In the genomic region with DNA sequence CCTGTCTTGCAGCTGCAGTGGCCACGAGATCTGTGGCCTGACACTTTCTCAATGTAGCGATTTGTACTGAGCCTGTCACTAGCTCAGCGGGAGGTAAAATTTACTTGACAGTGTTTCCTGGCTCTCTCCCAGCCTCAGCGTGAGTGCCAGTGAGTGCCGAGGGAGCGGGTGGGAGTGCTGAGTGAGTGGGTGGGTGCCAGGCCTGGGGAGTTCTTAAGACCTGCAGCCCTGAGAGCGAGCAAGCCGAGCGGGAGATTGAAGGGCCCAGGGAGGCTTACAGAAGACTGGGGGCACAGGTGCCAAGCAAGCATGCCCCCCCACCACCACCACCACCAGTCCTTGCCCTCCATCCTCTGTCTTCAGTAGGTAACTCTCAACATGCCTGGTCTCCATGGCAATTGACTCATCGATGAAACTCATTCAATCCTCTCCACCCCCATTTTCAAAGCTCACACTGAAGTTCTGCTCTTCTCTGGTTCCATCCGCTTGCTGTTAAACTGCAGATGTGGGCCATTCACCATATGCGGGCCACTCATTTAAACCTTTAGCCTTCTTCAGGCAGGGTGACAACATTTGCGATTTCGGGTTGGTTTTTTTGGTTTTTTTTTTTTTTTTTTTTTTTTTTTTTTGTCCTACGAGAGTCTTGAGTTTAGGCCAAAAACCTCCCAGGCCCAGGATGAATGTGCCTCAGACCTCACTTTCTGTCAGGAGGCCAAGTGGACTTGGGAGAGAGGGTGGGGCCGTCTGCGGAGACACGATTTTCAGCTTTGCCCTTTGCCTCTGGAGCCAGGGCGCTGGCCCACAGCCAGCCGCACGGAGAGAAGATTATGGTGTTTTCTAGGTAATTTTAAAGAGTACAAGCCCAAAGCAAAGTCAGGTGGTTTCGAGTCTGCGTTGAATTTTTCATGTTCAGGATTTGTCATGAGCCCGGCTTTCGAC, we compare ENCODE assay signal across 8 mouse cellular contexts.
DNase-seq lines count a peak whose midpoint lies in the region; ATAC-seq and TF ChIP-seq lines count a peak whose summit lies in the region.

No protein-coding gene starts in this region.

- DNase-seq in forebrain, embryonic 11.5 days (ENCODE audit: low spot score): no peak
- DNase-seq in embryonic facial prominence, embryonic 14.5 days (ENCODE audit: low spot score): peak; percentile 89
- peak; percentile 88 to 92 for DNase-seq in kidney, postnatal 25 days
- peak; percentile 81 for DNase-seq in lung, embryonic 14.5 days
- peak; percentile 61 for DNase-seq in right cerebral cortex, postnatal 25 days
- no peak for DNase-seq in thymus, adult 2 months

- no peaks in the 10 kb centered on the region for H3K9me3 ChIP-seq in forebrain, embryonic 13.5 days (replicated peaks)
- no peaks in the 10 kb centered on the region for H3K9me3 ChIP-seq in forebrain, embryonic 11.5 days (ENCODE audit: control insufficient read depth, low read length)
- no peaks in the 10 kb centered on the region for H3K9me3 ChIP-seq in embryonic facial prominence, embryonic 14.5 days (ENCODE audit: control insufficient read depth, low read length)
- no peaks in the 10 kb centered on the region for H3K9me3 ChIP-seq in heart, embryonic 16.5 days (replicated peaks; ENCODE audit: control insufficient read depth, low read length)
- H3K9me3 ChIP-seq in lung, embryonic 14.5 days (ENCODE audit: low read depth, low read length): no peaks in the 10 kb centered on the region

- no peaks in the 10 kb centered on the region for H3K36me3 ChIP-seq in forebrain, embryonic 13.5 days (ENCODE audit: poor library complexity, severe bottlenecking)
- H3K36me3 ChIP-seq in forebrain, embryonic 11.5 days (ENCODE audit: control insufficient read depth, insufficient read depth, low read length): no peaks in the 10 kb centered on the region
- no peaks in the 10 kb centered on the region for H3K36me3 ChIP-seq in embryonic facial prominence, embryonic 14.5 days (ENCODE audit: control insufficient read depth, insufficient read depth, low read length)
- no peaks in the 10 kb centered on the region for H3K36me3 ChIP-seq in heart, embryonic 16.5 days (ENCODE audit: control insufficient read depth, insufficient read depth)
- H3K36me3 ChIP-seq in lung, embryonic 14.5 days (ENCODE audit: insufficient read depth): no peaks in the 10 kb centered on the region
- no peaks in the 10 kb centered on the region for H3K36me3 ChIP-seq in thymus, adult 2 months (ENCODE audit: control insufficient read depth, insufficient read depth, low read length)

- H3K27ac ChIP-seq in forebrain, embryonic 13.5 days: peak overlapping the region; percentile 69
- no peak overlapping the region for H3K27ac ChIP-seq in forebrain, embryonic 11.5 days (ENCODE audit: low read depth, low read length)
- peak overlapping the region; percentile 55 for H3K27ac ChIP-seq in embryonic facial prominence, embryonic 14.5 days (replicated peaks; ENCODE audit: low read depth, low read length)
- H3K27ac ChIP-seq in heart, embryonic 16.5 days (ENCODE audit: low read length): peak overlapping the region; percentile 46
- no peak overlapping the region for H3K27ac ChIP-seq in lung, embryonic 14.5 days (ENCODE audit: low read depth)
- no peak overlapping the region for H3K27ac ChIP-seq in thymus, adult 2 months (ENCODE audit: control insufficient read depth, insufficient read depth, low read length)

- no peak overlapping the region for H3K4me3 ChIP-seq in forebrain, embryonic 13.5 days
- H3K4me3 ChIP-seq in forebrain, embryonic 11.5 days (ENCODE audit: low read depth, low read length): no peak overlapping the region
- H3K4me3 ChIP-seq in embryonic facial prominence, embryonic 14.5 days (ENCODE audit: low read depth, low read length): no peak overlapping the region
- H3K4me3 ChIP-seq in heart, embryonic 16.5 days (ENCODE audit: low read length): peak overlapping the region; percentile 12; the same call in 1 of the 2 replicates
- no peak overlapping the region for H3K4me3 ChIP-seq in lung, embryonic 14.5 days (ENCODE audit: low read depth, low read length)
- H3K4me3 ChIP-seq in thymus, adult 2 months (ENCODE audit: control insufficient read depth, insufficient read depth, low read length): no peak overlapping the region

- peaks cover 26% of the 10 kb centered on the region for H3K4me1 ChIP-seq in forebrain, embryonic 13.5 days
- H3K4me1 ChIP-seq in forebrain, embryonic 11.5 days (replicated peaks; ENCODE audit: control insufficient read depth, insufficient read depth, low read length): 0 out of 2 replicates have a peak, but pooled peaks cover 2% of the 10 kb centered on the region
- H3K4me1 ChIP-seq in embryonic facial prominence, embryonic 14.5 days (ENCODE audit: control insufficient read depth, insufficient read depth, low read length): peaks cover 17% of the 10 kb centered on the region
- H3K4me1 ChIP-seq in heart, embryonic 16.5 days (ENCODE audit: control insufficient read depth, insufficient read depth, low read length): peaks cover 16% of the 10 kb centered on the region
- H3K4me1 ChIP-seq in lung, embryonic 14.5 days (ENCODE audit: insufficient read depth): peaks cover 4% of the 10 kb centered on the region; the same call in 1 of the 2 replicates
- no peaks in the 10 kb centered on the region for H3K4me1 ChIP-seq in thymus, adult 2 months (replicated peaks; ENCODE audit: control insufficient read depth, insufficient read depth, low read length)

- peak overlapping the region; percentile 46 for H3K4me2 ChIP-seq in forebrain, embryonic 13.5 days
- no peak overlapping the region for H3K4me2 ChIP-seq in forebrain, embryonic 11.5 days (ENCODE audit: low read depth, low read length, severe bottlenecking)
- peak overlapping the region; percentile 36 for H3K4me2 ChIP-seq in embryonic facial prominence, embryonic 14.5 days (ENCODE audit: low read depth, low read length)
- H3K4me2 ChIP-seq in heart, embryonic 16.5 days (ENCODE audit: low read depth, low read length): peak overlapping the region; percentile 55
- peak overlapping the region; percentile 54 for H3K4me2 ChIP-seq in lung, embryonic 14.5 days

- peak; percentile 75 for ATAC-seq in forebrain, embryonic 13.5 days
- no peak; the same call in 1 of the 2 replicates for ATAC-seq in forebrain, embryonic 11.5 days (replicated peaks; ENCODE audit: low FRiP score)
- ATAC-seq in embryonic facial prominence, embryonic 14.5 days (ENCODE audit: low read depth): peak; percentile 72
- peak; percentile 65 for ATAC-seq in heart, embryonic 16.5 days (replicated peaks; ENCODE audit: extremely low read depth, insufficient read depth, low FRiP score)
- ATAC-seq in lung, embryonic 14.5 days (ENCODE audit: insufficient read depth): peak; percentile 83

- no peak for TF ChIP-seq CTCF in lung, embryonic 14.5 days (IDR thresholded peaks at IDR 0.05; ENCODE audit: low read depth)
- TF ChIP-seq CTCF in thymus, adult 2 months (IDR thresholded peaks at IDR 0.05; ENCODE audit: borderline replicate concordance, control insufficient read depth, extremely low read depth, insufficient read depth, low read length, poor library complexity): no peak

- H3K9ac ChIP-seq in forebrain, embryonic 13.5 days: 0 out of 2 replicates have a peak overlapping the region, but pooled peaks have one; percentile 36
- H3K9ac ChIP-seq in forebrain, embryonic 11.5 days (ENCODE audit: low read length): no peak overlapping the region
- H3K9ac ChIP-seq in embryonic facial prominence, embryonic 14.5 days (ENCODE audit: low read depth, low read length): 0 out of 2 replicates have a peak overlapping the region, but pooled peaks have one; percentile 11
- peak overlapping the region; percentile 49 for H3K9ac ChIP-seq in heart, embryonic 16.5 days (ENCODE audit: low read length)
- H3K9ac ChIP-seq in lung, embryonic 14.5 days: no peak overlapping the region

- 31% methylated on average over 23 of the region's 25 CpGs for WGBS in forebrain, embryonic 13.5 days
- WGBS in forebrain, embryonic 11.5 days: 64% methylated on average over 25 of the region's 25 CpGs
- WGBS in embryonic facial prominence, embryonic 14.5 days: 28% methylated on average over 25 of the region's 25 CpGs
- 34% methylated on average over 25 of the region's 25 CpGs for WGBS in heart, embryonic 16.5 days
- 29% methylated on average over 25 of the region's 25 CpGs for WGBS in lung, embryonic 14.5 days
- 84% methylated on average over 25 of the region's 25 CpGs for WGBS in thymus, adult 2 months

- TF ChIP-seq POLR2A in thymus, adult 2 months (IDR thresholded peaks at IDR 0.05; ENCODE audit: control insufficient read depth, extremely low read depth, insufficient read depth, low read length, poor library complexity): no peak

- H3K27me3 ChIP-seq in forebrain, embryonic 13.5 days: peaks cover 3% of the 10 kb centered on the region; the same call in 1 of the 2 replicates
- H3K27me3 ChIP-seq in forebrain, embryonic 11.5 days (ENCODE audit: control insufficient read depth, insufficient read depth, low read length): no peaks in the 10 kb centered on the region
- peaks cover 9% of the 10 kb centered on the region for H3K27me3 ChIP-seq in embryonic facial prominence, embryonic 14.5 days (replicated peaks; ENCODE audit: control insufficient read depth, insufficient read depth, low read length)
- H3K27me3 ChIP-seq in heart, embryonic 16.5 days (ENCODE audit: control insufficient read depth, insufficient read depth, low read length): no peaks in the 10 kb centered on the region
- H3K27me3 ChIP-seq in lung, embryonic 14.5 days (ENCODE audit: insufficient read depth, low read length): 0 out of 2 replicates have a peak, but pooled peaks cover 3% of the 10 kb centered on the region
- H3K27me3 ChIP-seq in thymus, adult 2 months (ENCODE audit: control insufficient read depth, insufficient read depth, low read length): no peaks in the 10 kb centered on the region

Comparison
In these comparisons a context has a peak if more than half of its experiments do, and no peak if none do; other contexts are left out.
1. H3K27ac ChIP-seq: peak in forebrain, embryonic 13.5 days (single experiment), embryonic facial prominence, embryonic 14.5 days (single experiment) and heart, embryonic 16.5 days (single experiment); none in forebrain, embryonic 11.5 days (single experiment), lung, embryonic 14.5 days (single experiment) and thymus, adult 2 months (single experiment).
2. H3K9ac ChIP-seq: peak in forebrain, embryonic 13.5 days (single experiment), embryonic facial prominence, embryonic 14.5 days (single experiment) and heart, embryonic 16.5 days (single experiment); none in forebrain, embryonic 11.5 days (single experiment) and lung, embryonic 14.5 days (single experiment).
3. DNase-seq: peak in embryonic facial prominence, embryonic 14.5 days (single experiment), kidney, postnatal 25 days (2 of 2), lung, embryonic 14.5 days (single experiment) and right cerebral cortex, postnatal 25 days (single experiment); none in forebrain, embryonic 11.5 days (single experiment) and thymus, adult 2 months (single experiment).